Mouse (Mus musculus): ENCODE measurements around the gene Nipal4. TPM values are rescaled to one million over a fixed set of nuclear protein-coding genes. Genes with fewer than 3 reads are reported as not detected.

The Nipal4 gene
- total RNA-seq, 2 experiments from 2014 or later: 1.2 to 1.4 TPM

DNA sequence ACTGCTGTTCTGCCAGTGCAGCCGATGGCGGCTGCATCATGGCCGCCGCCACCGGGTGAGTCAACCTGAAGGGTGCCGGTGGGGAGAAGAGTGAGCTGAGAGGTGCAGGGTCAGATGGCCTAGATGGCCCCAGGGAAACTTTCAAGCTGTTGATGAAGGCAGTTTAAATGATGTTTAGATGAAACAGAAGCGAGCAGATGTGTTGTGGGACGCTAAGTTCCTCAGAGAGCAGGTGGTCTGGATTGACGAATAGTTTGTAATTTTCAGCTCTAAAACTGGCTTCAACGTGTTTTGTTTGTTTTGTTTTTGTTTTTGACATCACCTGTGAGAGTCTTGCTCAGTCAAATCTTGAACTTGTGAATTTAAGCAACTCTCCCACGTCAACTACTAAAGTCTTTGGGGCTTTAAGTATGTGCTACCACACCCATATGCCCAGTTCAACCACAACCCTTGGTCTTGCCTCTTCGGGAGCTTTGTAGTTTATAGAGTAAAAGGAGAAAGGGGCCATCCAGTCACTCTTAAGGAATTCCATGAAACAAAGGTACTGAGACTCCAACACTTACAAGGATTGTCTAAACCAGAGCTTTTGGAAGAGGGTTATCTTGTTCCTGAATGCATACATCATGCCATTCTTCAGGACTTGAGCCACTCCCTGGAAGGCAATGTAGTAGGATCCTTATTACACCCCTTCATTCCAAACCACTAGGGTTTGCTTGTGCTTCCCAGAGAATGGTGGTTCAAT, 41.0 kb downstream of the Nipal4 start:
- no peak for DNase-seq (ENCODE audit: extremely low spot score in 1 of 2, low spot score in 2 of 2)
- Histone ChIP-seq H3K27ac (no peak overlapping the region), H3K4me3 (no peak overlapping the region)
- intact Hi-C loops (cut with DNase I): no loop called here
- no peak for TF ChIP-seq CTCF (IDR thresholded peaks at IDR 0.05)

DNA sequence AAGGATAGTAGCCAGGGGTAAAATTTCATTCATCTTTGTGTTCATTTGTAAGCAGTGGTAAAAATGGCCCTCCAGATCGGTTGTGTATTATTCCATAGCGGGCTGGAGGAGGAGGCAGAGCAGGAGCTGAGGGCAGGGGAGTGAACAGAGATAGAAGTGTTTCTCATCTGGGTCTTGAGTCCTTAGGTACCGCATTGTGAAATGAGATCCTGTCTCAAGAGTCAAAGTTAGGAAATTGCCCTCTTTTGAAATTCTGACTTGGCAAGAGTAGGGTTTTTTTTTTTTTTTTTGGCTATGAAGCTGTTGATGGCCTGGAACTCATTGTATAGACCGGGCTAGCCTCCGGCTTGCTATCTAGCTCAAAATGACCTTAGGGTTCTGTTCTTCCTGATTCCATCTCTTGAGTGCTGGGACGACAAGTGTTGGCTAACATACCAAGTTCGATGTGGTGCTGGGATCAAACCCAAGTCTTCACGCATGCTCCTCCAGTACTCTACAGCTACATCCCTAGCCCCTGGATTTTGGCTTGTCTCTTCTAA, 42.9 kb downstream of the Nipal4 start:
- TF ChIP-seq CTCF (IDR thresholded peaks at IDR 0.05): no peak
- intact Hi-C loops (cut with DNase I): no loop called here
- Histone ChIP-seq H3K27ac (no peak overlapping the region), H3K4me3 (no peak overlapping the region)
- DNase-seq (ENCODE audit: extremely low spot score in 1 of 2, low spot score in 2 of 2): no peak

DNA sequence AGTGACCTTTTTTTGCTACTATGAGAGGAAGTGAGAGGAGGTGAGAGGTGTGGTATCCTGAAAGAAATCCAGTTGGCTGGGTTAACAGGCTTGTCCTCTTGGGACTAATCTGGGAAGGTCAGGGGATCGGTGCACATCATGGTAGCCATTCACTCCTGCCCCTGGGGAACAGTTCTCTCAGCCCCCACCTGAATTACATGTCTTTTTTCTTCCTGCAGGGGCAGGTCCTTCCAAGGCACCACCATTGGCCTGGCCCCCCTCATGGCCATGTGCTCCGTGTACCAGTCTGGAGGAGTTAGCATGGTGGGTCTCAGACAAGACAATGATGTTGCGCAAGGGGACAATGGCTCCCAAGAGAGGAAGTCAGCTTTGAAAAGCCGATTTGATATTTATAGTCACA, 43.4 kb downstream of the Nipal4 start:
- no peak overlapping the region for H3K4me3 ChIP-seq
- H3K27ac ChIP-seq: no peak overlapping the region
- intact Hi-C loops (cut with DNase I): no loop called here
- no peak for TF ChIP-seq CTCF (IDR thresholded peaks at IDR 0.05)
- no peak for DNase-seq (ENCODE audit: extremely low spot score in 1 of 2, low spot score in 2 of 2)

DNA sequence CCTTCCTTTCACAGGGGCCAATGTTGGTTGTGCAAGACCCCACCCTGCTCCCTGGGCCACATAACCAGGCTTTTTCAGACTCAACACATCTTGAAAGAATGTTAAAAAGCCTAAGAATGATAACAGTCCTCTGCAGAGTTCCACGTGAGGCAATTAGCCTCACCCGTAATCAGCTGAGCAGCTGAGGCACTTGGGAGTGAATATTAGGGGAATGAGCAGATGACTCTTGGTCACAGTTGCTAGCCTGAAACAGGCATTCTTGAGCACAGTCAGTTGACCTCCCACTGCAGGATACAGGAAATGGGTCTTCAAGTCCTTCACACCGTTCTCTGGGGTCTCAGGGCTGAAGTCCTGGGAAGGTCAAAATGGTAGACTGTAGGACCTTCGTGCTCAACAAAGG, 44.6 kb downstream of the Nipal4 start:
- Histone ChIP-seq H3K4me3 (no peak overlapping the region), H3K27ac (no peak overlapping the region)
- intact Hi-C loops (cut with DNase I): no loop called here
- no peak for TF ChIP-seq CTCF (IDR thresholded peaks at IDR 0.05)
- DNase-seq (ENCODE audit: extremely low spot score in 1 of 2, low spot score in 2 of 2): no peak

DNA sequence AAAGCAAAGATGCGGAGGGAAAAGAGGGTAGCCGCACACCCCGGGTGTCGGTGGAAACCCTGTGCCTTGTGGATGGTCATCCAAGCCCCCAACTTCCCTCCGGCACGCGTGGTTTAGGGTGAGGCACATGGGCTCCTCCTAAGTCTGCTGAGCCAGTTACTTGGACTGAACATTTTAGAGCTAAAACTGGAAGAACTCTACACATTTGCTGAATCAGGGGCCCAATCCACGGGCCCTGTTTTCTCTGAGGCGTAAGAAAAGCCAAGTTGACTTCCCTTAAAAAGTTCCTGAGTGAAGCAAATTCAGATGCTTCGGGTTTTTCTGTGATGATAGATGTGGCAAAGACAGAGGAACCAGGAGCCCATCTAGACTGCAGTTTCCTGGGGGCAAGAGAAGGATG, 46.2 kb downstream of the Nipal4 start:
- no peak overlapping the region for H3K4me3 ChIP-seq
- intact Hi-C loops (cut with DNase I): no loop called here
- TF ChIP-seq CTCF (IDR thresholded peaks at IDR 0.05): no peak

DNA sequence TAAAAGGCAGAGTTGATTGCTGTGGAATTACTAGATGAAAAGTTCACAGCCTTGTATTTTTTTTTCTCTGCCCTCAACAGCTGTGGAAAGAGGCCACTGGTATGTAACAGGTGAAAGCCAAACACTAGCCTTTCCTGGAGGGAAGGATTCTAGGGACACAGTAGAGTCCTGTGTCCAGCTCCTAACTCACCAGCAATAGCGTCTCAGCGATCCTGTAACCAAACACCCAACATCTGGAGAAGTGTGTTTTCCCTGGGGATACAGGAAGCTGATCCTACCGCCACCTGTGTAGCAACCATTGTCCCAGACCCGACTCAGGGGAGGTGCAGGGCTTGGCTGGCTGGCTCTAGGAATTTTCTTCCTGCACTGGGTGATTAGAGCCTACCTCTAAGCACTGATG, 46.7 kb downstream of the Nipal4 start:
- Histone ChIP-seq H3K27ac (no peak overlapping the region), H3K4me3 (no peak overlapping the region)
- no peak for TF ChIP-seq CTCF (IDR thresholded peaks at IDR 0.05)
- intact Hi-C loops (cut with DNase I): no loop called here
- DNase-seq (ENCODE audit: extremely low spot score in 1 of 2, low spot score in 2 of 2): no peak

More for the DNA sequence above, 46.2 kb downstream of the Nipal4 start:
- no peak for DNase-seq (ENCODE audit: extremely low spot score in 1 of 2, low spot score in 2 of 2)
- H3K27ac ChIP-seq: no peak overlapping the region

DNA sequence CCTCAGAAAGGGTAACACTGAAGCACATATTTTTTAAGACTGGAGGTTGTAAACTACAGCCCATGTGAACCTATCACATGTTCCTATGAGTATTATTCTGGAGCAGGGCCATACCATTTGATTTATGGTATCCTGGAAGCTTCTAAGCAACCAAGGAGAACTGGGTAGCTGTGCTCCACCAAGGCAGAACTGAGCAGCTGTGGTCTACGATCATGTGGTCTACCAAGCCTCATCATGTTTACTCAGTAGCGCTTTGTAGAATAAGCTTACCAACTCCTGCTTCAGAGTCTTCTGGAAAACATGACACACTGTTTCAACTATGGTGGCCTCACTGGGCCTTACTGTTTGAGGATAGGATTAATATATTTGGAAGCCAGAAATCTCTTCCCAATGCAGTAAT, 49.8 kb downstream of the Nipal4 start:
- DNase-seq (ENCODE audit: extremely low spot score in 1 of 2, low spot score in 2 of 2): no peak
- H3K27ac ChIP-seq: no peak overlapping the region
- intact Hi-C loops (cut with DNase I): no loop called here
- no peak overlapping the region for H3K4me3 ChIP-seq
- TF ChIP-seq CTCF (IDR thresholded peaks at IDR 0.05): no peak

DNA sequence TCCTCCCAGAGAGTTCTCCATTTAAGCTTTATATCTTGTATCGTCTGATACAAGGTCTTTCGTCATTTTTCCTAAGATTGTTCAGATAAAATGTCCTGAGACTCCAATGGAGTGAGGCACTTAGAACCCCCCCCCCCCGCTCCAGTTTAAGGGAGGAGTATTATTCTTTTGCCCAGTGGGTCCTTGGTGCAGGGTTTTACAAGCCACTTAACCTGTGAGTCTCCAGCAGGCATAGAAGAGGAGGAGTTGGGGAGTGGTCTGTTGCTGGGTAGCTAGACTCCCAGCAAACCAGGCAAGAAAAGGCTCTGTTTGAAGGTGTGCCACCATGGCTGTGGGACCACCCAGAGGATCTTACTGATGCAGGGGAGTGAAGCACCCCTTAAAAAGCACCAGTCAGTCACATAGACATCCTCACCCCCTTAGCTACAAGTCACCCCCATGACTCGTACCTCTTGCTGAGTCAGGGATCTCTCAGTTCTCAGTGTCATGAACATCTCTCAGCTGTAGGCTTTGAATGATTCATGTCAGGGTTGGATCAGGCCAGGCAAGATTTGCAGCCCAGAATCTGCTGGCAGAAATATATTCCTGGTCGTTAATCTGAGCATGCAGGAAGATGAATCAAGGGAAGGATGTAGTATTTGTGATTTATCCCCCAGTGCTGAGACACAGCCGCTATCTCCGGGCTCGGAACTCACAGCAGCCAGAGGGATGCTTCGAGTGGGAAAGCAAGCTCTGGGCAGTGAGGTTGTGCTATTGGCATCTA, 50.7 kb downstream of the Nipal4 start:
- no peak for TF ChIP-seq CTCF (IDR thresholded peaks at IDR 0.05)
- no peak overlapping the region for H3K4me3 ChIP-seq
- H3K27ac ChIP-seq: no peak overlapping the region
- no peak for DNase-seq (ENCODE audit: extremely low spot score in 1 of 2, low spot score in 2 of 2)
- intact Hi-C loops (cut with DNase I): no loop called here

DNA sequence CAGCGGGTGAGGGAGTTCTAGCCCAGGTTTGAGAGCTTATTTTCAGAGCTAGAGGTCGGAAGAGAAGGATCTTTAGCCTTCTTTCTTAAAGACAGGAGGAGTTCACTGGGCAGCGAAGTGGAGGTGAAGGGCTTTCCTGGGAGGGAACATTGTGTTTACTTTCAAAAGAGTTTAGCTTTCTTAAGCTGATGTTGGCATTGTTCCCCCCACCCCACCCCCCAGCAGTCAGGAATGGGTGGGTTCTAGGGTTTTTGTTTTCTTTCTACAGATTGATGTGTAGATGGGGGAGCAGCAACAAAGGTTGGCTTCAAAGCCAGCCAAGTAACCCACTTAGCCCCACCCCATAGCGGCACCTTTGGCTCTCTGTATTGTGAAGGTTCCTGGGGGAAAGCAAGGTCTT, 51.3 kb downstream of the Nipal4 start:
- no peak for TF ChIP-seq CTCF (IDR thresholded peaks at IDR 0.05)
- no peak overlapping the region for H3K27ac ChIP-seq
- intact Hi-C loops (cut with DNase I): no loop called here
- no peak for DNase-seq (ENCODE audit: extremely low spot score in 1 of 2, low spot score in 2 of 2)
- H3K4me3 ChIP-seq: no peak overlapping the region

DNA sequence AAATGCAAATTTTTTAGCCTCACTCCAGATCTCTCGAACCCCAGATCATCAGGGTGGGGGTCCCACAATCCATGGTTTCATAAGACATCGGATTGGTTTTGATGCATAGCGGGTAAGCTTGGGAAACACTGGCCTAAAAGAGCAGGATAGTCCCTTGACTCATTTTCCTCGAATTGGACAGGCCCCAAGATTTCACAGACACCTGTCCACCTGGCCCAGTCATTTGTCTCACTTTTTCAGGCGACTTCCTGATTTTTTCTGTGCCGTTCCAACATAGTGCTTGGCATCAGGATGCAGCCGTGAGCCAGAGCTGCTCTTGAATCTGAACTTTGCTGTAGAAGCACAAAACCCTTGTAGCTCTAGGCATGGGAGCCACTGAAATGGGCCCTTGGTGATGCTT, 52.1 kb downstream of the Nipal4 start:
- no peak overlapping the region for H3K4me3 ChIP-seq
- no peak for TF ChIP-seq CTCF (IDR thresholded peaks at IDR 0.05)
- H3K27ac ChIP-seq: no peak overlapping the region
- intact Hi-C loops (cut with DNase I): no loop called here
- DNase-seq (ENCODE audit: extremely low spot score in 1 of 2, low spot score in 2 of 2): no peak

DNA sequence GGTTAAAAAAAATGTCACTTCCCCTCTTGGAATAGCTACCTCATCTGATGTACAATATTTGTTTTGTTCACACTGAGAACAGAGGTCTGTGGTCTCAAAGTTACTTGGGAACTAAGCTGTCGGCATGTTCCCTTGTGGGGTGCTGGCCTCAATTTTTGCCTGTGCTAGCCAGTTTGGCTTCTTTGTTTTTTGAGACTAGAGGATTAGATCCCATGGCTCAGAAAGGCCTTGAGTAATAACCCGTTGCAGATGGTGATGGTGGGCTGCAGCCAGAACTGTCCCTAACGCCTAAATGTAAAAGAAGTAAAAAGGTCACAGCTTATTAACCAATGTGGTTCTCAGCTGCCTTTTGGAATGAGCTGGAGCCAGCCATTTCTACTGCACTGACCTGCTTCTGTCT, 53.1 kb downstream of the Nipal4 start:
- no peak for DNase-seq (ENCODE audit: extremely low spot score in 1 of 2, low spot score in 2 of 2)
- Histone ChIP-seq H3K4me3 (no peak overlapping the region), H3K27ac (no peak overlapping the region)
- intact Hi-C loops (cut with DNase I): no loop called here
- TF ChIP-seq CTCF (IDR thresholded peaks at IDR 0.05): no peak

DNA sequence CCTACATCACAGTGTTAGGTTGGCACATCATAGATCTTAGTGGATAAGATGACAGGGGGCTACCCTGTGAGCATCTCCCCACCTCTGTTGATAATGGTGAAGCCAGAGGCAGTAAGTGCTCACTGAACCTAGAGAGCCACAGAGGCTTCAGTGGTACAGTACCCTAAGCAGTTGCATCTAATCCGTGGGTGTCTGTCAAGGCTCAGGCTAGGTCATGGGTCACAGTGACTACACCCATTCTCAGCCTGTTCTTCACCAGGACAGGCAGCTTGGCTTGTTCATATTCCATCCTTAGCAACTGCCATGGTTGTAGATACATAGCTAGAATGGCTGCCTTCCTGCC, 55.4 kb downstream of the Nipal4 start:
- Histone ChIP-seq H3K4me3 (no peak overlapping the region), H3K27ac (no peak overlapping the region)
- no peak for DNase-seq (ENCODE audit: extremely low spot score in 1 of 2, low spot score in 2 of 2)
- TF ChIP-seq CTCF (IDR thresholded peaks at IDR 0.05): no peak
- intact Hi-C loops (cut with DNase I): no loop called here
